Mouse (Mus musculus) frontal cortex, adult (tissue): Measurements from ENCODE around the gene Slc47a2.
"Not testable (repeated sequence)": the region's sequence is repeated elsewhere in the genome, so short reads cannot be mapped to it uniquely, and the experiment has no call there.

Source experiments
- ATAC-seq: cut with Nextera tagmentation; 2 replicates; pipeline ENCODE4 v1.9.2; 2017; ENCODE audit warnings: mild to moderate bottlenecking, moderate library complexity, mixed read lengths; ENCODE audit not compliant: low TSS enrichment

Slc47a2 gene

GRCm38 (mm10) chr11:61341971-61342370, 689 bp downstream of the Slc47a2 start:
- ATAC-seq = no peak

- no peak for ATAC-seq
Measured at GRCm38 (mm10) chr11:61341233-61341632, 1.4 kb downstream of the Slc47a2 start.

- no peak for ATAC-seq
Measured at GRCm38 (mm10) chr11:61340374-61340773, 2.3 kb downstream of the Slc47a2 start.

- no peak for ATAC-seq
Measured at GRCm38 (mm10) chr11:61337586-61337985, 5.1 kb downstream of the Slc47a2 start.

GRCm38 (mm10) chr11:61320904-61321687, 21.6 kb downstream of the Slc47a2 start:
- ATAC-seq = no peak

GRCm38 (mm10) chr11:61319923-61320567, 22.6 kb downstream of the Slc47a2 start:
- no peak for ATAC-seq

- no peak for ATAC-seq
Measured at GRCm38 (mm10) chr11:61319233-61319922, 23.3 kb downstream of the Slc47a2 start.

GRCm38 (mm10) chr11:61316864-61317263, 25.8 kb downstream of the Slc47a2 start:
- ATAC-seq = no peak

- ATAC-seq = no peak
Measured at GRCm38 (mm10) chr11:61310321-61310720, 32.3 kb downstream of the Slc47a2 start.

GRCm38 (mm10) chr11:61309831-61310230, 32.8 kb downstream of the Slc47a2 start:
- no peak for ATAC-seq

GRCm38 (mm10) chr11:61307795-61308194, 34.9 kb downstream of the Slc47a2 start:
- no peak for ATAC-seq

- no peak for ATAC-seq
Measured at GRCm38 (mm10) chr11:61305377-61305776, 37.3 kb downstream of the Slc47a2 start.

- not testable (repeated sequence) for ATAC-seq
Measured at GRCm38 (mm10) chr11:61304535-61304934, 38.1 kb downstream of the Slc47a2 start.

GRCm38 (mm10) chr11:61300716-61301392, 41.8 kb downstream of the Slc47a2 start:
- no peak for ATAC-seq

GRCm38 (mm10) chr11:61300205-61300604, 42.5 kb downstream of the Slc47a2 start:
- no peak for ATAC-seq

GRCm38 (mm10) chr11:61297901-61298300, 44.8 kb downstream of the Slc47a2 start:
- ATAC-seq = no peak

GRCm38 (mm10) chr11:61297326-61297725, 45.3 kb downstream of the Slc47a2 start:
- no peak for ATAC-seq

- no peak for ATAC-seq
Measured at GRCm38 (mm10) chr11:61296556-61296955, 46.1 kb downstream of the Slc47a2 start.

GRCm38 (mm10) chr11:61295556-61295955, 47.1 kb downstream of the Slc47a2 start:
- no peak for ATAC-seq

GRCm38 (mm10) chr11:61294431-61294830, 48.2 kb downstream of the Slc47a2 start:
- no peak for ATAC-seq

GRCm38 (mm10) chr11:61293251-61293650, 49.4 kb downstream of the Slc47a2 start:
- ATAC-seq = no peak

- peak; percentile 31; the same call in 1 of the 2 replicates for ATAC-seq
Measured at GRCm38 (mm10) chr11:61284323-61284722, 58.3 kb downstream of the Slc47a2 start.
